Mouse (Mus musculus) left cerebral cortex, postnatal 25 days (tissue): Measurements from ENCODE around the gene Plekha8. TPM values are rescaled to one million over a fixed set of nuclear protein-coding genes. Genes with fewer than 3 reads are reported as not detected.

Source experiments
- DNase-seq, 2 experiments: peaks; one replicate each; pipeline ENCODE4 v3.0.0; 2022; ENCODE audit warnings: low spot score in 2 of 2, mixed read lengths in 1 of 2
- intact Hi-C: fragments of 180-260 bp; cut with DNase I; formaldehyde crosslinking; loops from one replicate; pipeline ENCODE4 v1.15.1; 2025
- total RNA-seq, 2 experiments: library from RNA; stranded (reverse); gene quantifications; 2 replicates each; pipeline ENCODE4 v1.2.3; 2021

The Plekha8 gene
- total RNA-seq, result 10 to 100 TPM; 11.3 to 12.3 TPM

DNA sequence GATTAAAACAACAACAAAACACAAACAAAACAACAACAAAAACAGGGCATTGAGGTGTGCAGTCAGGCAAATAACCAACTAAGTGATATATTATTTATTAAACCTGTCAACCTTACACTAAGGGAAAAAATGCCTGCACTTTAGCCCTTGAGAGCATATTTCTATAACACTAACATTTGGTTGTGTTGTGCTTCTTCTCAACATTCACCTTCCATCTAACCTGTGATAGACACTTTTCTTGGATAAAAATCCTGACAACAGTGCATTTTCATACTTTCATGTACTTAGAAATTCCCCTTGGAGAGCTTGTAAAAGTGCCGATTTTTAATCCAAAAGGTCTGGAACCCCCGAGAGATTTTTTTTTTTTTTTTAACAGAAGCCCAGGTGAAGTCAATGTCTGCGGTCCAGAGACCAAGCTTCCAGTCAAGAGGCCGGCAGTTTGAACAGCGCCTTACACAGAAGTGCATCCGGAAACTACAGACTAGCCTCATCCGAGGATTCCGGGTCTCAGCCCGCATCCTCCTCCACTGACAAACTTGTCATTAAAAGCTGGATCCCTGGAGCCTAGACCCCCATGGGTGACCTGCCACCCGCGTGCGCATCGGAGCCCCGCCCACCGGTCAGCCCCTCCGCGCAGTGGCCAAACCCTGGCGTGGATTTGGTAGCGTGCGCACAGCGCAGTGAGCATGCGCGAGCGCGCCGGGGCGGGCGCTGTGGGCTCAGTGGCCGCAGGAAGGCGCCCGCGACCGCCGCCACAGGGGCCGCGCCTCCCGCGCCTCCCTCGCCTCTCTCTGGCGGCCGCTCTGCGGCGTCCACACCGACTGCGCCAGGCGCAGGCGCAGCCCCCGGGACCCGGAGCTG lies at the start of gene Plekha8:
TSS of gene Plekha8 (plus strand) at position 643 of the 861 bp plus-strand sequence.
- intact Hi-C loops, result loop anchor here (5.0 to 10.0 kb wide), 2 partner anchors 398 to 570 kb away; partner anchors contain the start of gene Ggct
- peak; percentile 92 to 93 for DNase-seq

DNA sequence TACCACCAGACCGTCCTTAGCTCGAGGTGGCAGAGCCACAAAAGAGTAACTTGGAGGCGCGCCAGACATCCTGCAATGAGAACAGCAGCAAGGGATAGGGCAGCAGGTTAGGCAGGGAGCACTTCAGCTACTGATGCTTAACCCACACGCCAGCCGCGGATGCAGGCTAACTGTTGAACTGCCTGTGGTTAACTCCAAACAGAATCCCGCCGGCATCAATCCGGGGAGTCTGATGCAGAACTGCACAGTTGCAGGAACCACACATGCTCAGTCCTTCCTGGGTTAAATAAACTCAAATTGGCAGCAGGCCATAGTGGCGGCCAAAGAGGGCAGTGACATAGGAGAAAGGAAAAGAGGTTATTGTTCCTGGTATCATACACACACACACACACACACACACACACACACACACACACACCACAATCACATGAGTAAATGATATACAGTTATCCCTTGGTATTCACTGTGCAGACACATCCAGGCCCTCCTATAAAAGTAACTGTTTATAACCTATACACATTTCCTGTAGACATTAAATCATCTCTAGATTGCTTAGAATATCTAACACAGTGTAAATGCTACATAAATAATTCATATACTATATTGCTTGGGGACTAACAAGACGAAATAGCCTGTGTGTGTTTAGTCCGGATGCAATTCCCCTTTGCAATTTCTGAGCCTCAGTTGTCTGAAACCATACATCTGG lies 46.4 kb upstream of the Plekha8 start:
- no peak for DNase-seq
- intact Hi-C loops, result no loop called here

DNA sequence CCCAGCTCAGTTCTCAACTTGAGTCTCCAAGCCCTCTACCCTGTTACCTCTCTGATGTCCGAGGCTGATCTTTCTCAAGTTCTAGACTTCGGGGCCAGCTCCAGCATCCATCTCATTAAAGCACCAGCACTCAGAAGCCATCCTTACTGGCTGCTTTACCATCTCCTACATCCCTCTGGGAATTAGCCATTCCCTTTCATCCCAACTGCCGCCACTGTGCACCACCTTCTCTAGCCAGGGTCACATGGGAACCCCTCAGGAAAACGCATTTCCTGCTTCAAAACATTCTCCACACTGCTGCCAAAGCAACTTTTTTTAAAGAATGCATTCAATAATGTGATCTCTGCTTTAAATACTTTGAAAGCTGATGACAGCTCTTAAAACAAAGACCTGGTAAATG lies 45.6 kb upstream of the Plekha8 start:
- intact Hi-C loops, result no loop called here
- no peak for DNase-seq

DNA sequence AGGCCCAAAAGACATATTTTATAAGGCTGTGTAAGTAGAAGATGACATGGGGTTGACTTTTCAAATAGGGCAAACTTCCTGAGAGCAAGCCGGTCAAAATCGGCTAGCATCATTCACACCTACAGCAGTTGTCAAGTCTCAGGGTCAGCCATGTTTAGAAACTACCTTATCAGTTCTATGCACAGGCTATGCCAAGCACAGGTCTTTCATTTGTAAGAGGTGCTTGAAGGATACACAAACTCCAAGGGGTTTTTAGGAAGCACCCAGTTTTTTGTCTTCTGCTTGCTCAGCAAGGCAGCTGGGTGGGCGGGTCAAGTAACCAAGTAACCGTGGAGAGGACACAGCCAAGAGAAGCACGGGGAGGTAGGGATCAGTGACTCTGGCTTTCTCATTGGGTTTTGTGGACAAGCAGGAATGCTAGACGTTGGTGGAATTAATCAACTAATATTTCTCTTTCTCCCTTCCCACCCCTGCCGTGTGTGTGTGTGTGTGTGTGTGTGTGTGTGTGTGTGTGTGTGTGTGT lies 44.0 kb upstream of the Plekha8 start:
- intact Hi-C loops, result no loop called here

DNA sequence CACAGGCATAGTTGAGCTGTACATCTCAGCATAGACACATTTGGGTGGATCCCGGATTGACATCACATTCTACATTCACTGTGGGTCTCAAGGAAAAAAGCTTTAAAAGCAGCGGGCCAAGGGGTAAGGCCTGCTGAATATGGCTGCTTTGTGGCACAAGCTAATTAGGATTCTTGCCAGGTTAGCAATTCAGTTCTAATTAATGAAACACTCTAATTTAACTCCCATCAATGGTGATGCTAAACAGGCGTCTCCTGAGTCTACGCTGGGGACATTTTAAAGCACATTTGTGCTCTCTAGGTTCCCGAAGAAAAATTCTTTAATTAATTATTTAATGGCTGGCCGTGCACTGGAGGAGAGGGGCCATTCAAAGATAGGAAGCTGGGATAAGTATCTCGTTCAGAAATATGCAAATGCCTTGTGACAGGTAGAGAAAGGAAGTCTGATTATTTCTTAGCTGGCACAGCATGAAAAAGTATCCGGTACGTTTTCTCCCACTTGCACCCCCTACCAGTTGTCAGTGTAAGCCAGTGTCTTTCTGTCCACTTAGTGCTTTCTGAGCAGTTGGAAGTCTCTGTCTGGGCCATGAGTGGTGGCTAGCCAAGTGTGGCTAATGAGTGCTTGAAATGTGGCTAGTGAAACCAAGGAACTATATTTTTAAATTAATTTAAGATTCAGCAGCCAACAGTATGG lies 42.0 kb upstream of the Plekha8 start:
- intact Hi-C loops, result no loop called here
- DNase-seq, result no peak

More for the DNA sequence above, 44.0 kb upstream of the Plekha8 start:
- no peak for DNase-seq

DNA sequence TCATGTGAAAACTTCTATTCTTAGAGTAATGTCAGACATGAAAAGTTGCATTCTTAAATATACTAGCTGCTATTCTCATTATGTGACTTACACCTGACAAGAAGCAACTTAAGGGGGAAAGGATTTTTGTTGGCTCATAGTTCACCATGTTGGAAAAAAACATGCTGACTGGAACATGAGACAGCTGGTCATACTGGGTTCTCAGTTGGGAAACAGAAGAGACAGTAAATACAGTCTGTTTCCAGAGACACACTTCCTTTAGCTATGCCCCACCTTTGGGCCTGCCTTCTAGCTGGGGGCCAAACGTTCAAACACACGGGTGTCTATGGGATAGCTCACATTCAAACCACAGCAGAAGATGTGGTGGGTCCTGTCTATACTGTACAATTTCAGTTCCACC lies 41.3 kb upstream of the Plekha8 start:
- DNase-seq, result no peak
- intact Hi-C loops, result no loop called here

DNA sequence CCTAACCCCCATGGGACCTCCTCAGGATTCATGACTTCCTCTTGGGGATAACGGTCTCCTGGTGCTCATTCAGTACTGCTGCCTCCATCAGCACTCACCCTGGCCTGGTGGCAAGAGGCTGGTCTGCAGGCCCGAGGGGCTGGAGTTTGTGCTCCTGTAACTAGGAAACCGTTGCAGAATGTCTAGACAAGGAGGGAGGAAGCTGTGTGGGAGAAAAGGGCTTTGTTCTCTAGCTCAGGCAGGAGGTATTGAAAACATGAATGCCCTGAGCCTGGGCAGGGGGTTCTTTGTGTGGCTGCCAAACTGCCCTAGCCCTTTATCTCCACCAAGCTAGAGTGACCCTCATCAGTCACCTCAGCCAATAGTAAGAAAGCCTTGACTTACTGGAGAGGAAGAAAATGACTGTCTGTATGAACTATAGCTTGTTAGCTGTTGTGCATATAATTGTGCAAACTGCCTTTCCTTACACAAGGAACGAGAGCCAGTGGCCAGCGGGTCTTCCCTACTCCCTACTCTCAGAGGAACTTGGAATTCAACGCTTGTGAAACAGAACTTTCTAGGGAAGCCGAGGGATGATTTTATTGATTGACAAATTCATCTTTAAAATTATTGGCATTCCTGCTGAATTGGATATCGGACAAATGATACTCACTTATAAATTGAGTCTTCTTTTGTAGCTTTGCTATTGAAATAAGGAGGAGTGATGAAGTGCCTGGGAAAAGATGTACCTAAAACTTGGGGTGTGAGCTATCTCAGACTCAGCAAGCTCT lies 40.4 kb upstream of the Plekha8 start:
- intact Hi-C loops, result no loop called here
- DNase-seq, result no peak

DNA sequence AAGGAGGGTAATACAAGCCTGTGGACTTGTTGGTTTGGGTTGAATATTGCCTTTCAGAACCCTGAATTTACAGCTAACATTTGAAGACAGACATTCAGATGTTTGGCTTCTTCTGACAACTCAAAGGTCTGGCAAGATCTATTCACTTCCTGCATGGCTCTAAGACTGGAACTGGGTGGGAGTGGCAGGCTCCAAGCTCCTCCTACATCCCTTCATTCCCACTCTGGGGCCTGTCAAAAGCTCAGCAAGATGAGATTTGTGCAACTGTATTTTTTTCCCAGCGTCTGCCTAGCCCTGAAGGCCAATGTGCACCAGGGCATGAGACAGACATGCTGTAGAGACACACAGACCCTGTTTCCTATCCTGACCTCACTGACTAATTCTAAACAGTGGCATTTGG lies 39.1 kb upstream of the Plekha8 start:
- intact Hi-C loops, result no loop called here
- DNase-seq, result no peak

DNA sequence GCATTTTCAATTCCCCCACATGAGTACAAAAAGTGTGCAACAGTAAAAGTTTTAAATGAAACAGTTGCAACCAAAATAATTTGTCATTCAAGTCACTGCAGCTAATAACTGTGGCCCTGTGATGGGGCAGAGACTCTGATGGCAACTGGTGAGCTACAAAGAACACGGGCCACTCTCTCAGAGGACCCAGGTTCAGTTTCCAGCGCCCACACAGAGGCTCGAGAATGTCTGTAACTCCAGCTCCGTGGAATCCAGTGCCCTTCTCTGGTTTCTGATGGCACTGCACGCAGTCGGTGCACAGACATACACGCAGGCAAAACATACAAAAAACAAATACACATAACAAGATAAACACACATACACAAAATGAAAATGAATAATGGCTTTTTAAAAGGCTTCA lies 37.2 kb upstream of the Plekha8 start:
- intact Hi-C loops, result no loop called here
- no peak for DNase-seq

DNA sequence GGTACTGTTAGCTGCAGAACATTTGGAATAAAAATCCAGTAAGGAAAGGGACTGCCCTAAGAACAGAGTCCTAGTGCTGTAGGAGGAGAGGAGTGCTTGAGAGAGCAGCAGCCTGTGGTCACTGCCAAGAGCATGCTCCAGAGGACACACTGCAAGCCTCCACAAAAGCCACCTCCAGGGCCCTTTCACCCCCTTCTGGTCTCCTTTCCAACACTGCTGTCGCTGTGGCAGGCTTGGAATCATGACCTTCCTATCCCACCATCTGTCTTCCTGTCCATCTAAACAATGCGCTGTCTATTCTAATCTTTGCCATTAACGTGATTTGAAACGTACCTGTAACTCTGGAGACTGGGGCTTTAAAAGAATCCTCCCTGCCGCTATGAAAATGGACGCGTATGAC lies 36.4 kb upstream of the Plekha8 start:
- intact Hi-C loops, result no loop called here

DNA sequence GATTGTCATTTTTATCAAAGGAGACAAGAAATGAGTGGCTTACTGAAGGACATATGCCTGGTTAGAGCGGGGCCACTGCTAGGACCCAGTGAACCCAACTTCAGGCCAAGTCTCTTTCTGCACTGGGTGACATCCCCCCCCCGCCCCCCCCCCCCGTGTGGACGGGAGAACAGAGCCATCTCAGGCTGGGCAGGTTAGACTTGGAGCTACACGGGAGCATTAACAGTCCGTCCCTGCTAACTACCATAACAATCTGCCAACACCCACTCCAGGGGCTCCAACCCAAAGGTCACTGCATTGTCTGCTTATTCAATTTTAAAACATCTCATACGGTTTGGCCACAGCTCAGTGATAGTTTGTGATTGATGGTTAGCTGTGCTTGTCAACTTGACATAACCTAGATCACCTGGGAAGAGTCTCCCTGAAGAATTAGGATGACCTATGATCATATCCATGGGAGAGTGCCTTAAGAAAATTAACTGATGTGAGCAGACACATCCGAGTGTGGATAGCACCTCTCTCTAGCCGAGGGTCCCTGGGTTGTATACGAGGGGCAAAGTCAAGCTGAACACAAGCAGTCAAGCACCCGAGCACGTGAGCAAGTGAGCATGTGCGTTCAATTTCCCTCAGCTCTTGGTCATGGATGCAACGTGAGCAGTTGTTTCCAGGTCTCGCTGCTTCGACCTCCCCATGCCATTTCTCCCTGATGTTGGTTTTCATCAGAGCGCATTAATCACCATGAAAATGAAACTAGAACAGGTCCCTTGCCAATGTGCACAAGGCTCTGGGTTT lies 32.7 kb upstream of the Plekha8 start:
- no peak for DNase-seq
- intact Hi-C loops, result no loop called here

More for the DNA sequence above, 36.4 kb upstream of the Plekha8 start:
- no peak for DNase-seq

DNA sequence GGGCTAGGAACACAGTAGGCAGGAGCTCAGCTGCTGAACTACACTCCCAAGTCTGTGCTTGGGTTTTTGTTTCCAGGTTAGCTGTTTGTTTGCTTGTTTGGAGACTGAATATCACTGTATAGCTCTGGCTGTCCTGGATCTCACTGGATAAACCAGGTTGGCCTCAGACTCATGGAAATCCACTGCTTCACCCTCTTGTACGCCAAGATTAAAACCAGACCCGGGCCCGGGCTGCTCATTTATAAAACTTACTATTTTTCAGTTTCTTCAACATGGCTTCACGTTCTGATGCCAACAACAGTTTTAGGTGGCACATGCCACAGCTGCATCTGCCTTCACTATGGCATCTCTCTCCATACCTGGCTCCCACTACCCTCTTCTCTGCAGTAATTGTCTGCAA lies 31.4 kb upstream of the Plekha8 start:
- DNase-seq, result no peak
- intact Hi-C loops, result no loop called here

DNA sequence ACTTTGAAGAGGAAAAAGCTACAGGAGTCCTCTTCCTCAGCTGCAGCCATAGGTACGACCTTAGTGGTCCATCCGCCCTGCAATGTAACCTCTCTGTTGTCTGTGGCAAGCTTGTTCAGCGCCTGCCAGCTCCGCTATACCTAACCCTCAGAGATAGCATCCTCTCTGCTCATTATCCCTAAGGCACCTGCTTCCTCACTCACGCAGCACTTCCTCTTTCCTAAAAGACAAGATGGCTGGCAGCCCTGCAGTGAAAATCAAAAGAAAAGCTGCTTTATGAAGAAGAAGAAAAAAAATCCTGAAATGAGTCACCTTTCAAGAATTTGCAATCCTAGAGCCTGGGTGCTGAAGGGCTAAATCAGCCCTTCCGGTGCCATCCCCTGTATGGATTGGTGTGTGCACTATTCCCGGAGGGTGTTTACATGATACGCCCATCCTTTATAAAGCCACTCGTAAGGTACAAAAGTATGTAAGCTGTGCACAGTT lies 30.4 kb upstream of the Plekha8 start:
- intact Hi-C loops, result no loop called here
- peak in 1 of 2 experiments; percentile 12 for DNase-seq

DNA sequence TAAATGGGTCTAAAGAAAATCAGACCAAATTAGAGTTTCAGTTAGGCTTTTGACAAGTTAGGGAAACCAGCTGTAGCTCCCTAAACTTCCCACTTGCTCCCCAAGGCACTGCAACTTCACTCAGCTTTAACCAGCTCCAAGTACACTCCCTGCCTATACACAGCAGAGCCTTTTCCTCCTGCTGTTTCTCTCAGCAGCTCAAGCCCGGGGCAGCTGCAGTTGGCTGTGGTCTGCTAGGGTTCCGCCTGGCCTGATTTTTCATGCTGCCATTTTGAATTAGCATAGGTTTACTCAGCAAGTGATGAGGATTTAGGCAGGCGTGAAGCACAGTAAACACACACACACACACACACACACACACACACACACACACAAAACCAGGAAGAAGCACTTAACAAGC lies 29.9 kb upstream of the Plekha8 start:
- peak in 1 of 2 experiments; percentile 61 for DNase-seq
- intact Hi-C loops, result no loop called here

DNA sequence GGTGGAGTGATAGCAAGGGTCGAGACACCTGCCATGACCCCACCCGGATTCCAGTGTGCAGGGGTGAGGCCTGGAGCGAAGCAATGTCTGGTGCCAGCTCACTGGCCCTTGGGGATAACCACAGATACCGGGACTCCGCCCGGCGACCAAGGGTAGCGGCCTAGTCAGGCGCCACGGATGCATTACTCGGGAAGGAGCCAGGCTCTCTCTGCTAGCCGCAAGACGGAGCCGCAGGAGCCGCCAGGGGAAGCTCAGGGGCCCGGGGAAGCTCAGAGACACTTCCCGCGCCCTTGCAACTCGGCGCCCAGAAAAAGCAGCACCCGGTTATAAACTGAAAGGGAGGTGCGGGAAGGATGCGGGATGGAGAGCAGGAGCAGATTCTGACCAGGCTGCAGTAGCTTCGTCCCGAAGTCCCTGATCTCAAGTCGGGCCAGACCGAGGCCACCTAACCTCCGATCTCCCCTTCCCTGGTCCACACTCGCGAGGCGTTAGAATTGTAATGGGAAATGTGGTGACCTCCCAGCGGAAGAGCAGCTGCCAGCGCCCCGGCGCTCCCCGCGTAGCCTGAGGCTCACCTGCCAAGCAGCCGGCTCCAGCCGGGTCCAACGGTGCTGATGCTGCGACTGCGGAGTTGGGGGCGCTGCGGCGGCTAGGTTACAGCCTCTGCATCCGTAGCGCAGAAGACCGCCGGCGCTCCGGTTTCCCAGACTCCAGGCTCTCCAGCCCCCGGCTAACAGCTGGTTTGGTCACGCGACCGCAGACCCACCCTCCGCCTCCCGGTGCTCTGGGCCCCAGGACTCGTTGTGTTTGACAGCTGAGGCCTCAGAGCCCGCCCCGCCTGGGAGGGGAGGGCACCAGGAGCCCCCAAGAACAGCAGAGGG lies 29.0 kb upstream of the Plekha8 start, which contains the start of gene Scrn1:
TSS of gene Scrn1 (minus strand) at position 825 of the 881 bp plus-strand sequence.
- peak; percentile 79 to 88 for DNase-seq
- intact Hi-C loops, result no loop called here

DNA sequence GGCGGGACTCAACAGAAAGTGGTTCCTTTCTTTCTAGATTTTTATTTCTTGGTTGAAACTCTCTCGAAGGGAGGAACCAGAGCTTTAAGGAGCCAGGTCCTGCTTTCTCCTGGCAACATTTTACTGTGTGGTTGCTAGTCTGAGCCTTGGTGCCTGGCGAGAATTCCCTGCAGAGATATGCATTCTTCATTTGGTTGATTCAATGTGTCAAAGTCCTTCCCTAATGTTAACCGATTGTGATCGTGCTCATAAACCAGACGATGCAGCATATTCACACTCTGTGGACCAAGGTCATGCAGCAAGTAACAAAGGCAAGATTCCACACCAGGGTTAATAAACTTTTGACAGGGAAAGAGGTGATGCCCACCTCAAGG lies 28.4 kb upstream of the Plekha8 start:
- no peak for DNase-seq
- intact Hi-C loops, result no loop called here

DNA sequence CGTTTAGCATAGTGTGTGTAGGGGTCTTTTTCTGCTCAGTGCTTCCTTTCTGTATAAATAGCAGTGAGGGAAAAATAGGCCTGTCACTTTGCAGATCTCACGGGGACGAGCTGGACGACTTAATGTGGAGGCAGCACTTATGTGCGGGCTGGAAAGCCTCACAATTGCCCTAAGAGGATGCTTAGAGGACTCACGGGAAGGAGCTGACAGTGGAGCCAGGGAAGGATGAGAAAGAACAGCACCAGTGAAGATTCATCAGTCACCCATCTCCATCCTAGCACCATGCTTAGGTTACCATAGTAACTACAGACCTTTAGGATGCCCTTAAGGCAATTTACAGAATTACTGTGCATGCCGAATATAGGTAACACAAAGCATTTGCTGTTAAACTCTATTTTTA lies 25.1 kb upstream of the Plekha8 start:
- intact Hi-C loops, result no loop called here
- DNase-seq, result peak in 1 of 2 experiments; percentile 27
